Comparison of ENCODE assay signal across 10 mouse cellular contexts in the genomic region with DNA sequence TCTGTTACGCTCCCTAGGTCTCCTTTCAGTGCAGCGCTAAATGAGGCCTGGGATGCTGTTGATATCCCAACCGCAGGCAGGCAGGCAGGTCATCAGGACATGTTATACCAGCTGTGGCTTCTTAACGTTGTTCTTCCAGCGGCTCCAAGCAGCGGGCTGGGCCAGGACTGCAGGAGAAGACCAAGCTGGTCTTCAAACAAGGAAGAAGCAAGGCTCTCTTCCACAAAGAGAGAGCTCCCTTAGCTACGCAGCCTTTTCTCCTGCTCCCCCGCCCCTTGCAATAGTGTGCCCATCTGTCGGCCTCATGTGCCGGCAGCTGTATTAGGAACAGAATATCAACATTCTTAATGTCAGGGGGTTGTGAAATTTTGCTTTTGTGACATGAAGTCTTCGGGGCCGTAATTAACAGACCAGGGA. TPM values are rescaled to one million over a fixed set of nuclear protein-coding genes. Genes with fewer than 3 reads are reported as not detected.
DNase-seq lines count a peak whose midpoint lies in the region; ATAC-seq and TF ChIP-seq lines count a peak whose summit lies in the region.
"Had no signal": no experiment of that assay in that cellular context is flagged by ENCODE, and none has a peak within 500 bp of the region (broad histone marks: within the 10 kb centered on the region; RNA-seq: fewer than 3 reads in every experiment).

No protein-coding gene starts in this region.

- 49% methylated on average over 12 of the region's 12 CpGs for WGBS in kidney, postnatal 0 days
- 47% methylated on average over 12 of the region's 12 CpGs for WGBS in kidney, embryonic 14.5 days
- WGBS in embryonic facial prominence, embryonic 10.5 days, result 66% methylated on average over 12 of the region's 12 CpGs
- WGBS in midbrain, embryonic 15.5 days, result 48% methylated on average over 12 of the region's 12 CpGs

- no peak for ATAC-seq in kidney, postnatal 0 days (replicated peaks; ENCODE audit: low FRiP score, low read depth)
- no peak for ATAC-seq in kidney, embryonic 14.5 days (ENCODE audit: low FRiP score, low TSS enrichment)
- ATAC-seq in midbrain, embryonic 15.5 days (replicated peaks), result peak; percentile 56; the same call in 1 of the 2 replicates

- DNase-seq in kidney, postnatal 0 days (ENCODE audit: low spot score), result peak; percentile 59
- peak; percentile 14 for DNase-seq in embryonic facial prominence, embryonic 10.5 days (ENCODE audit: low spot score)
- peak; percentile 25 for DNase-seq in layer of hippocampus, adult 11-12 months (ENCODE audit: low spot score)
- no peak for DNase-seq in cerebellum, adult 9-11 months
- DNase-seq in ovary, postnatal 10 days (ENCODE audit: low spot score), result no peak
- DNase-seq in thymus, postnatal 0 days (ENCODE audit: low spot score), result no peak
- DNase-seq: kidney, adult 8-10 months had no signal

- no peaks in the 10 kb centered on the region for H3K36me3 ChIP-seq in kidney, postnatal 0 days (ENCODE audit: insufficient read depth, low read length)
- H3K36me3 ChIP-seq in kidney, embryonic 14.5 days (ENCODE audit: control insufficient read depth, insufficient read depth, low read length), result no peaks in the 10 kb centered on the region
- H3K36me3 ChIP-seq in embryonic facial prominence, embryonic 10.5 days (replicated peaks), result no peaks in the 10 kb centered on the region
- H3K36me3 ChIP-seq in midbrain, embryonic 15.5 days (replicated peaks), result no peaks in the 10 kb centered on the region
- H3K36me3 ChIP-seq: stomach, embryonic 15.5 days had no signal

- no peak overlapping the region for H3K4me3 ChIP-seq in kidney, postnatal 0 days (replicated peaks; ENCODE audit: low read depth, low read length)
- H3K4me3 ChIP-seq in kidney, embryonic 14.5 days (ENCODE audit: low read length), result no peak overlapping the region
- no peak overlapping the region for H3K4me3 ChIP-seq in embryonic facial prominence, embryonic 10.5 days
- H3K4me3 ChIP-seq in midbrain, embryonic 15.5 days, result no peak overlapping the region
- H3K4me3 ChIP-seq: stomach, embryonic 15.5 days had no signal

- no peaks in the 10 kb centered on the region for H3K27me3 ChIP-seq in kidney, postnatal 0 days (ENCODE audit: insufficient read depth, low read length)
- no peaks in the 10 kb centered on the region for H3K27me3 ChIP-seq in kidney, embryonic 14.5 days (ENCODE audit: control insufficient read depth, insufficient read depth, low read length)
- no peaks in the 10 kb centered on the region for H3K27me3 ChIP-seq in embryonic facial prominence, embryonic 10.5 days (replicated peaks; ENCODE audit: low read depth, poor library complexity, severe bottlenecking)
- H3K27me3 ChIP-seq in midbrain, embryonic 15.5 days (replicated peaks), result no peaks in the 10 kb centered on the region
- H3K27me3 ChIP-seq: stomach, embryonic 15.5 days had no signal

- no peak overlapping the region for H3K9ac ChIP-seq in kidney, postnatal 0 days (ENCODE audit: low read depth, low read length)
- no peak overlapping the region for H3K9ac ChIP-seq in kidney, embryonic 14.5 days (ENCODE audit: low read depth, low read length)
- no peak overlapping the region for H3K9ac ChIP-seq in midbrain, embryonic 15.5 days
- H3K9ac ChIP-seq: stomach, embryonic 15.5 days had no signal

- no peak for TF ChIP-seq CTCF in kidney, postnatal 0 days (IDR thresholded peaks at IDR 0.05; ENCODE audit: low read depth)

- no peak overlapping the region for H3K4me2 ChIP-seq in kidney, postnatal 0 days (ENCODE audit: low read length)
- H3K4me2 ChIP-seq in kidney, embryonic 14.5 days (replicated peaks; ENCODE audit: low read depth, low read length), result no peak overlapping the region
- no peak overlapping the region for H3K4me2 ChIP-seq in midbrain, embryonic 15.5 days
- H3K4me2 ChIP-seq: stomach, embryonic 15.5 days had no signal

- no peaks in the 10 kb centered on the region for H3K4me1 ChIP-seq in kidney, postnatal 0 days (replicated peaks; ENCODE audit: insufficient read depth, low read length)
- 0 out of 2 replicates have a peak, but pooled peaks cover 4% of the 10 kb centered on the region for H3K4me1 ChIP-seq in kidney, embryonic 14.5 days (ENCODE audit: control insufficient read depth, insufficient read depth, low read length)
- H3K4me1 ChIP-seq in embryonic facial prominence, embryonic 10.5 days, result 0 out of 2 replicates have a peak, but pooled peaks cover 3% of the 10 kb centered on the region
- 0 out of 2 replicates have a peak, but pooled peaks cover 5% of the 10 kb centered on the region for H3K4me1 ChIP-seq in midbrain, embryonic 15.5 days
- H3K4me1 ChIP-seq: stomach, embryonic 15.5 days had no signal

- no peaks in the 10 kb centered on the region for H3K9me3 ChIP-seq in kidney, postnatal 0 days (replicated peaks; ENCODE audit: low read length)
- H3K9me3 ChIP-seq in kidney, embryonic 14.5 days (ENCODE audit: control insufficient read depth, low read length), result no peaks in the 10 kb centered on the region
- H3K9me3 ChIP-seq in embryonic facial prominence, embryonic 10.5 days, result no peaks in the 10 kb centered on the region
- H3K9me3 ChIP-seq in midbrain, embryonic 15.5 days, result no peaks in the 10 kb centered on the region
- H3K9me3 ChIP-seq: stomach, embryonic 15.5 days had no signal

- no peak overlapping the region for H3K27ac ChIP-seq in kidney, postnatal 0 days
- H3K27ac ChIP-seq in kidney, embryonic 14.5 days (ENCODE audit: low read depth, low read length), result no peak overlapping the region
- peak overlapping the region; percentile 40; the same call in 1 of the 2 replicates for H3K27ac ChIP-seq in embryonic facial prominence, embryonic 10.5 days (replicated peaks)
- H3K27ac ChIP-seq in midbrain, embryonic 15.5 days, result no peak overlapping the region
- H3K27ac ChIP-seq: stomach, embryonic 15.5 days had no signal

RNA-seq across cellular contexts. Expression of a gene that starts 35.7 kb away (rescaled TPM):
- 13.3 and 15.9 TPM in 2 replicates for polyA plus RNA-seq in kidney, postnatal 0 days (2015; fragmentation: Nextera tagmentation; extraction: Ambion mirVana)
- 22.2 and 39.7 TPM in 2 replicates for polyA plus RNA-seq in kidney, embryonic 14.5 days (2014; fragmentation: Nextera tagmentation; extraction: Ambion mirVana)
- 17.2 and 18.6 TPM in 2 replicates for polyA plus RNA-seq in embryonic facial prominence, embryonic 10.5 days (2016; fragmentation: Nextera tagmentation; extraction: Ambion mirVana)
- polyA plus RNA-seq in midbrain, embryonic 15.5 days (2015; fragmentation: Nextera tagmentation; extraction: Ambion mirVana), result 11.8 and 14.0 TPM in 2 replicates
- polyA plus RNA-seq in thymus, postnatal 0 days (2015; fragmentation: Nextera tagmentation; extraction: Ambion mirVana), result 2.3 TPM in 2 replicates

Comparison
In these comparisons a context has a peak if more than half of its experiments do, and no peak if none do; other contexts are left out.
1. DNase-seq: peak in kidney, postnatal 0 days (single experiment), embryonic facial prominence, embryonic 10.5 days (single experiment) and layer of hippocampus, adult 11-12 months (single experiment); none in cerebellum, adult 9-11 months (single experiment), ovary, postnatal 10 days (single experiment) and thymus, postnatal 0 days (single experiment).